Mouse (Mus musculus): ENCODE measurements around the gene Krtap1-5.
"Not testable (repeated sequence)": the region's sequence is repeated elsewhere in the genome, so short reads cannot be mapped to it uniquely, and the experiment has no call there.

Krtap1-5 gene

GRCm38 (mm10) chr11:99580636-99581035 is at the start of gene Krtap1-5:
Gene Krtap1-5 (minus strand): TSS chr11:99581016.
- DNase-seq (ENCODE audit: low spot score): no peak

GRCm38 (mm10) chr11:99628138-99628537 is 47.3 kb upstream of the Krtap1-5 start, which contains the start of gene Krtap4-1:
Gene Krtap4-1 (minus strand): TSS chr11:99628238.
- no peak for DNase-seq (ENCODE audit: low spot score)

GRCm38 (mm10) chr11:99620335-99620734 is 39.5 kb upstream of the Krtap1-5 start, which contains the start of gene Gm11562:
Gene Gm11562 (minus strand): TSS chr11:99620435.
- no peak for DNase-seq (ENCODE audit: low spot score)

GRCm38 (mm10) chr11:99614796-99615363 is 34.1 kb upstream of the Krtap1-5 start, which contains the start of gene Krtap2-4:
Gene Krtap2-4 (minus strand): TSS chr11:99614846.
- DNase-seq (ENCODE audit: low spot score): no peak

- DNase-seq (ENCODE audit: low spot score): not testable (repeated sequence)
These were observed 29.3 kb upstream of the Krtap1-5 start, which contains the start of gene Gm11937 for GRCm38 (mm10) chr11:99610089-99610488. Gene Gm11937 (minus strand): TSS chr11:99610189.

- DNase-seq (ENCODE audit: low spot score): no peak
These were observed 28.3 kb upstream of the Krtap1-5 start for GRCm38 (mm10) chr11:99609126-99609525.

- DNase-seq (ENCODE audit: low spot score): not testable (repeated sequence)
These were observed 22.4 kb upstream of the Krtap1-5 start, which contains the start of gene Gm11938 for GRCm38 (mm10) chr11:99603208-99603607. Gene Gm11938 (minus strand): TSS chr11:99603308.

- DNase-seq (ENCODE audit: low spot score): not testable (repeated sequence)
These were observed 16.9 kb upstream of the Krtap1-5 start, which contains the start of gene Krtap9-3 for GRCm38 (mm10) chr11:99597742-99598141. Gene Krtap9-3 (minus strand): TSS chr11:99598105.

GRCm38 (mm10) chr11:99590981-99591380 is 10.2 kb upstream of the Krtap1-5 start, which contains the start of gene Krtap1-3:
Gene Krtap1-3 (minus strand): TSS chr11:99591339.
- no peak for DNase-seq (ENCODE audit: low spot score)

- DNase-seq (ENCODE audit: low spot score): no peak
These were observed 4.3 kb upstream of the Krtap1-5 start for GRCm38 (mm10) chr11:99585096-99585495.

GRCm38 (mm10) chr11:99583245-99583704 is 2.5 kb upstream of the Krtap1-5 start, which contains the start of gene Krtap1-4:
Gene Krtap1-4 (minus strand): TSS chr11:99583654.
- no peak for DNase-seq (ENCODE audit: low spot score)

- no peak for DNase-seq (ENCODE audit: low spot score)
These were observed 748 bp upstream of the Krtap1-5 start for GRCm38 (mm10) chr11:99581564-99581963.

- DNase-seq (ENCODE audit: low spot score): no peak
These were observed 235 bp upstream of the Krtap1-5 start for GRCm38 (mm10) chr11:99581051-99581450.

GRCm38 (mm10) chr11:99574106-99574505 is 6.7 kb downstream of the Krtap1-5 start:
- peak; percentile 7 for DNase-seq (ENCODE audit: low spot score)

- no peak for DNase-seq (ENCODE audit: low spot score)
These were observed 7.7 kb downstream of the Krtap1-5 start for GRCm38 (mm10) chr11:99573164-99573563.

- no peak for DNase-seq (ENCODE audit: low spot score)
These were observed 14.3 kb downstream of the Krtap1-5 start, which contains the start of gene Krtap3-1 for GRCm38 (mm10) chr11:99566530-99566929. Gene Krtap3-1 (minus strand): TSS chr11:99566630.

GRCm38 (mm10) chr11:99562580-99562979 is 18.2 kb downstream of the Krtap1-5 start:
- DNase-seq (ENCODE audit: low spot score): no peak

GRCm38 (mm10) chr11:99559366-99559765 is 21.4 kb downstream of the Krtap1-5 start, which contains the start of gene Gm11939:
Gene Gm11939 (minus strand): TSS chr11:99559466.
- DNase-seq (ENCODE audit: low spot score): no peak

- no peak for DNase-seq (ENCODE audit: low spot score)
These were observed 22.7 kb downstream of the Krtap1-5 start for GRCm38 (mm10) chr11:99557976-99558745.

GRCm38 (mm10) chr11:99556753-99557152 is 24.1 kb downstream of the Krtap1-5 start, which contains the start of gene Krtap3-2:
Gene Krtap3-2 (minus strand): TSS chr11:99556853.
- no peak for DNase-seq (ENCODE audit: low spot score)

- DNase-seq (ENCODE audit: low spot score): no peak
These were observed 24.6 kb downstream of the Krtap1-5 start for GRCm38 (mm10) chr11:99556195-99556594.

GRCm38 (mm10) chr11:99550765-99551164 is 30.1 kb downstream of the Krtap1-5 start, which contains the start of gene Krtap3-3:
Gene Krtap3-3 (minus strand): TSS chr11:99550865.
- no peak for DNase-seq (ENCODE audit: low spot score)
